Mouse (Mus musculus) spleen, adult 2 months (tissue): ENCODE data around the gene Pabpc4.

Experiments used
- CTCF ChIP-seq: fragments of 200-500 bp; IDR thresholded peaks from 2 replicates; pipeline ENCODE4 v1.5.1; 2011; ENCODE audit warnings: mild to moderate bottlenecking, inconsistent platforms; ENCODE audit not compliant: insufficient read depth, insufficient read length, insufficient replicate concordance; ENCODE audit errors: extremely low read depth
- POLR2A ChIP-seq: fragments of 200-500 bp; IDR thresholded peaks from 2 replicates; pipeline ENCODE4 v1.6.1; 2011; ENCODE audit warnings: low read depth, low read length, inconsistent platforms

DNA sequence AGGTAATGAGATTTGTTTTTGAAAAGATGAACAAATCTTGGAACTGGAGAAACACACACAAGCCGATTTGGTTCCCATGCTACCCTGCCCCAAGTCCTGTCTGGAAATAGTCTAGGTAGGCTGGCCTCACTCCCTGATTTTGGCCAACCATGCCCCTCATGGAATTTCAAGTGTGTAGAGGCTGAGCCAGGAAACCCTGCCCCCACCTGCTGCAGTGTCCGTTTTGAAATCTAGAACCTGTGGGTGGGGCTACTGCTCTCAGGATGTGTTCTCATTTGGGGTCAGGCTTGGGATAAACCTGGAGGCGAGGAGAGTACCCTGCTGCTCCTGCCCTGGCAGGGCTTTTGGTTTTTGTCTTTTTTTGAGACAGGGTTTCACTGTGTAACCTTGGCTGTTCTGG, 46.1 kb downstream of the Pabpc4 start:
- TF ChIP-seq CTCF: no peak
- TF ChIP-seq POLR2A: no peak
